Mouse (Mus musculus): Measurements from ENCODE around the gene Gm43552. TPM values are rescaled to one million over a fixed set of nuclear protein-coding genes. Genes with fewer than 3 reads are reported as not detected.

Gene Gm43552
- polyA plus RNA-seq, 2 experiments: not detected

GRCm38 (mm10) chr5:65534496-65534895, 41.9 kb upstream of the Gm43552 start:
- no peak for DNase-seq (ENCODE audit: low read depth in 3 of 3, low spot score in 3 of 3)
- ATAC-seq (ENCODE audit: insufficient read depth): no peak
- H3K4me3 ChIP-seq (ENCODE audit: insufficient read depth in 1 of 2, low read depth in 2 of 2, low read length in 2 of 2): no peak overlapping the region
- H3K9me3 ChIP-seq (ENCODE audit: control insufficient read depth, low read length): no peaks in the 10 kb centered on the region
- peaks cover 5 to 6% of the 10 kb centered on the region in 2 experiments for H3K4me1 ChIP-seq (replicated peaks; ENCODE audit: control insufficient read depth in 2 of 2, insufficient read depth in 2 of 2, low read length in 1 of 2)
- WGBS (ENCODE audit: insufficient replicate concordance): 70% methylated on average over 4 of the region's 4 CpGs
- H3K27ac ChIP-seq: no peak overlapping the region
- no peaks in the 10 kb centered on the region for H3K36me3 ChIP-seq (replicated peaks; ENCODE audit: control insufficient read depth, insufficient read depth, low read depth)
- TF ChIP-seq CTCF (IDR thresholded peaks at IDR 0.05; ENCODE audit: low read depth) (no peak), EP300 (IDR thresholded peaks at IDR 0.05; ENCODE audit: low read depth) (no peak)
- no peak overlapping the region for H3K9ac ChIP-seq (replicated peaks)
- H3K4me2 ChIP-seq (ENCODE audit: low read depth): no peak overlapping the region
- no peaks in the 10 kb centered on the region for H3K27me3 ChIP-seq (ENCODE audit: control insufficient read depth, insufficient read depth, low read length)

GRCm38 (mm10) chr5:65531283-65531682, 38.6 kb upstream of the Gm43552 start:
- 60% methylated on average over 3 of the region's 3 CpGs for WGBS (ENCODE audit: insufficient replicate concordance)
- no peaks in the 10 kb centered on the region for H3K36me3 ChIP-seq (replicated peaks; ENCODE audit: control insufficient read depth, insufficient read depth, low read depth)
- no peak for ATAC-seq (ENCODE audit: insufficient read depth)
- TF ChIP-seq EP300 (IDR thresholded peaks at IDR 0.05; ENCODE audit: low read depth) (no peak), CTCF (IDR thresholded peaks at IDR 0.05; ENCODE audit: low read depth) (no peak)
- no peak overlapping the region for H3K9ac ChIP-seq (replicated peaks)
- H3K27ac ChIP-seq: no peak overlapping the region
- no peak for DNase-seq (ENCODE audit: low read depth in 3 of 3, low spot score in 3 of 3)
- H3K9me3 ChIP-seq (ENCODE audit: control insufficient read depth, low read length): no peaks in the 10 kb centered on the region
- peaks cover 0 to 2% of the 10 kb centered on the region in 2 experiments; a peak in 3 of 4 replicates for H3K4me1 ChIP-seq (replicated peaks; ENCODE audit: control insufficient read depth in 2 of 2, insufficient read depth in 2 of 2, low read length in 1 of 2)
- no peaks in the 10 kb centered on the region for H3K27me3 ChIP-seq (ENCODE audit: control insufficient read depth, insufficient read depth, low read length)
- H3K4me3 ChIP-seq (ENCODE audit: insufficient read depth in 1 of 2, low read depth in 2 of 2, low read length in 2 of 2): no peak overlapping the region
- no peak overlapping the region for H3K4me2 ChIP-seq (ENCODE audit: low read depth)

- WGBS (ENCODE audit: insufficient replicate concordance): 39% methylated on average over 8 of the region's 8 CpGs
- no peak overlapping the region for H3K27ac ChIP-seq
- no peaks in the 10 kb centered on the region; a peak in 1 of 4 replicates for H3K4me1 ChIP-seq (replicated peaks; ENCODE audit: control insufficient read depth in 2 of 2, insufficient read depth in 2 of 2, low read length in 1 of 2)
- TF ChIP-seq EP300 (IDR thresholded peaks at IDR 0.05; ENCODE audit: low read depth): no peak
- TF ChIP-seq CTCF (IDR thresholded peaks at IDR 0.05; ENCODE audit: low read depth): peak; percentile 47
- no peak for DNase-seq (ENCODE audit: low read depth in 3 of 3, low spot score in 3 of 3)
- H3K9me3 ChIP-seq (ENCODE audit: control insufficient read depth, low read length): no peaks in the 10 kb centered on the region
- no peaks in the 10 kb centered on the region for H3K27me3 ChIP-seq (ENCODE audit: control insufficient read depth, insufficient read depth, low read length)
- no peak overlapping the region for H3K4me2 ChIP-seq (ENCODE audit: low read depth)
- no peak overlapping the region for H3K9ac ChIP-seq (replicated peaks)
- no peak for ATAC-seq (ENCODE audit: insufficient read depth)
- no peak overlapping the region for H3K4me3 ChIP-seq (ENCODE audit: insufficient read depth in 1 of 2, low read depth in 2 of 2, low read length in 2 of 2)
- H3K36me3 ChIP-seq (replicated peaks; ENCODE audit: control insufficient read depth, insufficient read depth, low read depth): no peaks in the 10 kb centered on the region
These were observed 33.2 kb upstream of the Gm43552 start for GRCm38 (mm10) chr5:65525674-65526443.

- Histone ChIP-seq H3K4me3 (ENCODE audit: insufficient read depth in 1 of 2, low read depth in 2 of 2, low read length in 2 of 2) (no peak overlapping the region), H3K36me3 (replicated peaks; ENCODE audit: control insufficient read depth, insufficient read depth, low read depth) (no peaks in the 10 kb centered on the region), H3K27me3 (ENCODE audit: control insufficient read depth, insufficient read depth, low read length) (no peaks in the 10 kb centered on the region), H3K9ac (replicated peaks) (no peak overlapping the region), H3K27ac (no peak overlapping the region), H3K9me3 (ENCODE audit: control insufficient read depth, low read length) (no peaks in the 10 kb centered on the region), H3K4me1 (replicated peaks; ENCODE audit: control insufficient read depth in 2 of 2, insufficient read depth in 2 of 2, low read length in 1 of 2) (no peaks in the 10 kb centered on the region), H3K4me2 (ENCODE audit: low read depth) (no peak overlapping the region)
- TF ChIP-seq EP300 (IDR thresholded peaks at IDR 0.05; ENCODE audit: low read depth) (no peak), CTCF (IDR thresholded peaks at IDR 0.05; ENCODE audit: low read depth) (no peak)
- WGBS (ENCODE audit: insufficient replicate concordance): 62% methylated on average over 4 of the region's 4 CpGs
- ATAC-seq (ENCODE audit: insufficient read depth) (no peak), DNase-seq (ENCODE audit: low read depth in 3 of 3, low spot score in 3 of 3) (no peak)
These were observed 32.2 kb upstream of the Gm43552 start for GRCm38 (mm10) chr5:65524831-65525230.

GRCm38 (mm10) chr5:65521803-65522202, 29.2 kb upstream of the Gm43552 start:
- no peak for DNase-seq (ENCODE audit: low read depth in 3 of 3, low spot score in 3 of 3)
- WGBS (ENCODE audit: insufficient replicate concordance): 41% methylated on average over 1 of the region's 1 CpGs

More at GRCm38 (mm10) chr5:65521803-65522202, 29.2 kb upstream of the Gm43552 start:
- H3K36me3 ChIP-seq (replicated peaks; ENCODE audit: control insufficient read depth, insufficient read depth, low read depth): no peaks in the 10 kb centered on the region
- no peaks in the 10 kb centered on the region for H3K9me3 ChIP-seq (ENCODE audit: control insufficient read depth, low read length)
- no peak overlapping the region for H3K4me2 ChIP-seq (ENCODE audit: low read depth)
- TF ChIP-seq CTCF (IDR thresholded peaks at IDR 0.05; ENCODE audit: low read depth) (peak; percentile 50), EP300 (IDR thresholded peaks at IDR 0.05; ENCODE audit: low read depth) (no peak)
- H3K4me3 ChIP-seq (ENCODE audit: insufficient read depth in 1 of 2, low read depth in 2 of 2, low read length in 2 of 2): no peak overlapping the region
- no peak overlapping the region for H3K27ac ChIP-seq
- H3K27me3 ChIP-seq (ENCODE audit: control insufficient read depth, insufficient read depth, low read length): no peaks in the 10 kb centered on the region
- H3K9ac ChIP-seq (replicated peaks): no peak overlapping the region
- no peaks in the 10 kb centered on the region for H3K4me1 ChIP-seq (replicated peaks; ENCODE audit: control insufficient read depth in 2 of 2, insufficient read depth in 2 of 2, low read length in 1 of 2)
- ATAC-seq (ENCODE audit: insufficient read depth): no peak
